Mouse (Mus musculus) cerebellum, adult 9-11 months (tissue): ENCODE measurements around the gene Ocm.

Experiments used
- DNase-seq: peaks from one replicate; pipeline ENCODE4 v3.0.0; 2022

The Ocm gene

DNA sequence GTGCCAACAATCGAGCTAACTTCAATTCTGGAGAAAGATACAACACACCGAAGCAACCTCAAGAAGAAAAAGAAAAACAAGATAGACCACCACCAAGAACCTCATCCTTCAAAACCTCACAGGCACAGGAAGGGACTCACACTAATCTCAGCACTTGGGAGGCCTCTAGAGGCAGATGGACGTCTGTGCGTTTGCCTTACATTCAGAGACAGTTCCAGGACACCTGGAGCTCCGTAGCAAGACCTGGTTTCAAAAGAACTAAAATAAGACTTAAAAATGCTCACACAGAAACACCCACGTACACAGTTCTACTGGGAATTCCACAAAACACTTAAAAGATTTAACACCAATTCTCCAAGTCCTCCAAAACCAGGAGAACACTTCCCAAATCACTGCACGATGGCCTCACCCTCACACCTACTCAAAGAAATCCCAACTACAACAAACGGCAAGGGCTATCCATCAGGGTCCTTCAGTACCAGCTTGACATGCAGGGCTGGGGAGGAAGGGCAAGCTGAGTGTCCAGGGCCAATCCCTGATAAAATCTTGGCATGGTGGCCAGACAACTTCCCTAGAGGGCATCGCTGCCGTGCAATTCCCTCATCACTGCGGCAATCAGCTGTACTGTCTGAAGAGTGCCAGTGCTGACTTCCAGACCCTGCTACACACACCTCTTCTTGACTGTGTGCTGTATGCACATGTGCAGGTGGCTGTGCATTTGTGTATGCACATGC, 31.7 kb downstream of the Ocm start:
- no peak for DNase-seq

- DNase-seq = no peak
Observed at GRCm38 (mm10) chr5:143993849-143994248, 32.6 kb downstream of the Ocm start.

DNA sequence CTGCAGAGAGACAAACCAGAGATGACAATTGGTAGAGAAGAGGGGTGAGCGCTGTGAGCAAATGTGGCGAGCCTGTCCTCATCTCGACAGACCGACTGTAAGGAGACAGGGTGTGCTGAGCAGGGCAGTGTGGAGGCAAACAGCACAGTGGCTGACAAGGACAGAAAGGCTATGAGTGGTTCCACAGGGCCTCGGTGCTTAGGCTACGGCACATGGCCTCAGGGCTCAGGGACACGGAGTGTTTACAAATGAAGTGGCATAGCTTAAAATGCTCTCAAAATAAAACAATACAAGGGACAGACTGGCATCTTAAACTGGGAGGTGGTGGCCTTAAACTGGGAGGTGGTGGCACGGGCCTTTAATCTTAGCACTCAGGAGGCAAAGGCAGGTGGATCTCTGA, 33.2 kb downstream of the Ocm start:
- DNase-seq = no peak

- no peak for DNase-seq
Observed at GRCm38 (mm10) chr5:143992661-143993060, 33.8 kb downstream of the Ocm start.

DNA sequence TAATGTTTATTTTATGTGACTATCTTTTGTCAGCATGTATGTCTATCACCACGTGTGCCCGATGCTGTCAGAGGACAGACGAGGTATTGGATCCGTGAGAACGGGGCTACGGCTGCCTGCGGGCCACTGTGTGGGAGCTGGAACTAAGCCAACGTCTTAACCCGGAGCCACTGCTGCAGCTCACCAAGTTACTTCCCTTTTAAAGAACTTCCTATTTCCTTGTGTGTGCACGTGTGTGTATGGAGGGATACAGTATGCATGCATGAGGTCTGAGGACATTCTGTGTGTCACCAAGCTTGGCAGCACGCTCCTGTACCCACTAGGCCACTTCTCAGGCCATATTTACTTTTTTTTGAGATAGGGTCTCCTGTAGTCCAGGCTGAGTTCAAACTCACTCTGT, 36.4 kb downstream of the Ocm start:
- DNase-seq = no peak

DNA sequence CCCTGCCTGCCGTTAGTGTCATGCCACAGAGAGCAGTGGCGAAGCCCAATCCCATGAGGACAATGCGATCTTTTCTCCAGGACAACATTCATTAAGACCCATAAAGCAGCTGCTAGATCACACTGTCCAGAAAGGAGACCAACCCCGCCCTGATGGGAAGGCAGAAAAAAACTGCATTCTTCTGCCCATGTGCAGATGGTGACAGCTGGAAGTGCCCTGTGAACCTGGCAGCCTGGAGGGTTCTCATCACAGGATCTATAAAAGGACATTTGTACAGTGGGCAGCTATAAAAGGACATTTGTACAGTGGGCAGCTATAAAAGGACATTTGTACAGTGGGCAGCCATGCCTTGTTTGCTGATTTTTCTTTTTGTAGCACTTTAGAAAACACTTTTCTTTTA, 37.4 kb downstream of the Ocm start:
- no peak for DNase-seq

GRCm38 (mm10) chr5:143987596-143987995, 38.9 kb downstream of the Ocm start:
- DNase-seq = no peak

DNA sequence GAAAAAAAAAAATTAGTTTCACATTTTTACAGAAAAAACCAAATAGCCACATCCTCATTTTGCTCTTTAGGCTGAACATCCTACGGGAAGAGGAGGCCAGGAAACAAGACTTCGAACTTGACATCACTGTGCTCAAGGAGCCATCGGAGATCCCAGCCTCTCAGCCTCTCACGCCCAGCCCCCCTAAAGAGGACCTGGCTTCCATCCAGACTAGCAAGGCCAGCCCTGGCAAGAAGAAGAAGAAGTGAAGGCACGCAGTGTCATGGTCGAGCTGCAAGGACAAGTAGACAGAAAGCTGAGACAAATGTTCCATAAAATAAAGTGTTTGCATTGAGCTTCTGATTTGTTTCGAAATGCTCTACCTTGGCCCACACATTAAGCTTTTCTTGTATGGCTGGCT, 41.1 kb downstream of the Ocm start:
- DNase-seq = no peak

DNA sequence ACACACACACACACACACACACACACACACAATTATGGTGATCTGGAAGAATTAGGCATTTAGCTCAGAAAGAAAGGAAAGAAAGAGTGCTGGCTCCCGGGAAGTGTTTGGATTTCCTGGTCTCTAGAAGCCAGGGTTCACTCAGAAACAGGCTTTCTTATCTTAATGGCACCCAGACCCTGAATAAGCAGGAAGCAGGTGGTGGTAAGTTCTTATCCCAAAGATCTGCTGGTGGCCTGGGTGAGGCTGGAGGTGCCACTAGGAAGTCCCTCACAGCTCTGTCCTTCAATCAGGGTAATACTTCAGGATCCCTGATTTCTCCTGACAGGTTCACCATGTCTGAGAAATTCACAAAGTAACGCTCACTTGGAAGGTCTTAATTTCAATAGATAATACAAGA, 44.1 kb downstream of the Ocm start:
- no peak for DNase-seq

- peak; percentile 6 for DNase-seq
Observed at GRCm38 (mm10) chr5:143980858-143981257, 45.6 kb downstream of the Ocm start.

DNA sequence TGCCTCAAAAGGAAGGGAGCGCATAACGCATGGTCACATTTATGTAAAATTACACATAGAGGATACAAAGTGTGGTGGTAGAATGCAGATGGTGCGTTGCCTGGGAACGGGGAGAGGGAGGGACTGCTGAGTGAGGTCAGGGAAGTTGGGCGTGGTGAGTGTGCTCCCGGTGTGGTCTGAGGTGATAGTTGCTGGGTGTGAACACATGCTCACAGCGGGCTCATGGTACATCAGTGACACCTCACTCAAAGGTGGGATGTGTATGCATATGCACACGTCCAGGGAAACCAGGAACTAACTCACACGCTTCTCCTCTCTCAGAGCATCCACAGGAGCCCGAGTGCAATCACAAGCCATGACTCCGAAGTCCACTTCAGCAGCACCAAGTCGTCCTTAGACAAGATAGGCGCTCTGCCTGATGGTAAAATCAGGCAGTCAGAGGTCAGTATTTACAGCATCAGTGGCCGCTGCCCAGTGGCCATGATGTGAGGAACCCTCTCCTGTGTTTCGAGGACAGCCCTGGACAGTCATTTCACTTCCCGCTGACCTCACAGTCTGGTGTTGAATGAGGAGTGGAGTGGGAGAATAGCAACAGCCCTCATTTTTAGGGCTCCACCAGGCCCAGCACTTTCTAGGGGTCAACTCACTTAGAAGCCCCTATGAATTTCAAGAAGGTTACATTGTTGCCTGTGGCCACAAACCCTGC, 49.6 kb downstream of the Ocm start:
- DNase-seq = no peak

DNA sequence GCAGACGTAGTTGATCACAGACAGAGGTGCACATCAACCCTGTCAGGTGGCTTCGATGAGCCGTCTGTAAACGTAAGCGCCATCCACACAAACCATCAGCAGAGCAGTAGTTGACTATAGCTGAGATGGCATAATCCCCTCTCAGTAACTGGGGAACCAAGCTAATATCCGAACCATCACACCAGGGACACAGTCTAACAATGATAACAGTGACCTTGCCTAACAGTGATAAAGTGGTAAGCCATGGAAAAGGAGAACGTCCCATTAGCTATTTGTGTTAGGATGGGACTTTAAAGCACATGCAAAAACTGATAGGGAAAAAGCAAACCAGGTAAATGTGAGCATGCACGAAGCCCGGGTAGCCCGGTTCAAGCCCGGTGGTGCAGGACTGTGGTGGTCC, 50.2 kb downstream of the Ocm start:
- no peak for DNase-seq

- no peak for DNase-seq
Observed at GRCm38 (mm10) chr5:143975631-143975933, 50.9 kb downstream of the Ocm start.

- peak; percentile 48 for DNase-seq
Observed at GRCm38 (mm10) chr5:143974931-143975630, 51.4 kb downstream of the Ocm start.

- no peak for DNase-seq
Observed at GRCm38 (mm10) chr5:143972628-143973027, 53.8 kb downstream of the Ocm start.
